Mouse (Mus musculus): ENCODE measurements around the gene Ppm1h. TPM values are rescaled to one million over a fixed set of nuclear protein-coding genes. Genes with fewer than 3 reads are reported as not detected.
"Not testable (repeated sequence)": the region's sequence is repeated elsewhere in the genome, so short reads cannot be mapped to it uniquely, and the experiment has no call there.

The Ppm1h gene
- polyA plus RNA-seq, 1 experiment from 2014 or later = 4.9 TPM

DNA sequence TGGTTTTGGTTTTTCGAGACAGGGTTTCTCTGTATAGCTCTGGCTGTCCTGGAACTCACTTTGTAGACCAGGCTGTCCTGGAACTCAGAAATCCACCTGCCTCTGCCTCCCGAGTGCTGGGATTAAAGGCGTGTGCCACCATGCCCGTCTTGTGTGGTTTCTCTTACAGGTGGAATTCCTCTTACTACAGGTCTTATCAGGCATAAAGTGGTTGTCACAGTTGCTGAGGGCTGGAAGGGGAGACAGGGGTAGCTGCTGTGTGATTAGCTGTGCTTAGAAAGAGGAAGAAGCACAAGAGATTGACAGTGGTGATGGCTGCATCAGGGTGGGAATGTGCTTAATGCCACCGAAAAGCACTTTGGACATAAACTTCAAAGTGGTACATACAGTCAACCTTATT, 246.0 kb downstream of the Ppm1h start:
- H3K9ac ChIP-seq (ENCODE audit: low read length); H3K9me3 ChIP-seq (ENCODE audit: control insufficient read depth, low read length); H3K27me3 ChIP-seq (ENCODE audit: control insufficient read depth, insufficient read depth, low read length); H3K4me1 ChIP-seq (ENCODE audit: control insufficient read depth in 2 of 2, insufficient read depth in 2 of 2, low read length in 2 of 2); H3K36me3 ChIP-seq (ENCODE audit: control insufficient read depth, insufficient read depth, low read length); H3K27ac ChIP-seq (replicated peaks in 1 of 2; ENCODE audit: control insufficient read depth in 1 of 2, insufficient read depth in 1 of 2, low read depth in 2 of 2, low read length in 2 of 2); H3K4me2 ChIP-seq (ENCODE audit: low read length); H3K4me3 ChIP-seq (ENCODE audit: control insufficient read depth in 1 of 2, insufficient read depth in 1 of 2, low read depth in 1 of 2, low read length in 2 of 2); ATAC-seq (ENCODE audit: insufficient number of reproducible peaks, insufficient read depth, low FRiP score, low read depth): not testable (repeated sequence)
- WGBS = 69% methylated on average over 5 of the region's 5 CpGs

GRCm38 (mm10) chr10:122926275-122926674, 247.7 kb downstream of the Ppm1h start:
- no peak for ATAC-seq (ENCODE audit: insufficient number of reproducible peaks, insufficient read depth, low FRiP score, low read depth)
- Histone ChIP-seq H3K9ac (ENCODE audit: low read length) (no peak overlapping the region), H3K4me1 (ENCODE audit: control insufficient read depth in 2 of 2, insufficient read depth in 2 of 2, low read length in 2 of 2) (peaks cover 4 to 5% of the 10 kb centered on the region in 2 experiments; a peak in 1 of 4 replicates), H3K27me3 (ENCODE audit: control insufficient read depth, insufficient read depth, low read length) (no peaks in the 10 kb centered on the region), H3K4me2 (ENCODE audit: low read length) (no peak overlapping the region), H3K4me3 (ENCODE audit: control insufficient read depth in 1 of 2, insufficient read depth in 1 of 2, low read depth in 1 of 2, low read length in 2 of 2) (no peak overlapping the region), H3K36me3 (ENCODE audit: control insufficient read depth, insufficient read depth, low read length) (no peaks in the 10 kb centered on the region), H3K27ac (replicated peaks in 1 of 2; ENCODE audit: control insufficient read depth in 1 of 2, insufficient read depth in 1 of 2, low read depth in 2 of 2, low read length in 2 of 2) (no peak overlapping the region), H3K9me3 (ENCODE audit: control insufficient read depth, low read length) (no peaks in the 10 kb centered on the region)
- WGBS = 83% methylated on average over 4 of the region's 4 CpGs

- no peak overlapping the region for H3K9ac ChIP-seq (ENCODE audit: low read length)
- peaks cover 5 to 8% of the 10 kb centered on the region in 2 experiments; a peak in 2 of 4 replicates for H3K4me1 ChIP-seq (ENCODE audit: control insufficient read depth in 2 of 2, insufficient read depth in 2 of 2, low read length in 2 of 2)
- H3K4me3 ChIP-seq (ENCODE audit: control insufficient read depth in 1 of 2, insufficient read depth in 1 of 2, low read depth in 1 of 2, low read length in 2 of 2) = no peak overlapping the region
- no peaks in the 10 kb centered on the region for H3K27me3 ChIP-seq (ENCODE audit: control insufficient read depth, insufficient read depth, low read length)
- no peak overlapping the region for H3K27ac ChIP-seq (replicated peaks in 1 of 2; ENCODE audit: control insufficient read depth in 1 of 2, insufficient read depth in 1 of 2, low read depth in 2 of 2, low read length in 2 of 2)
- ATAC-seq (ENCODE audit: insufficient number of reproducible peaks, insufficient read depth, low FRiP score, low read depth) = no peak
- 83% methylated on average over 4 of the region's 4 CpGs for WGBS
- no peaks in the 10 kb centered on the region for H3K36me3 ChIP-seq (ENCODE audit: control insufficient read depth, insufficient read depth, low read length)
- H3K9me3 ChIP-seq (ENCODE audit: control insufficient read depth, low read length) = no peaks in the 10 kb centered on the region
- H3K4me2 ChIP-seq (ENCODE audit: low read length) = no peak overlapping the region
Measured at GRCm38 (mm10) chr10:122930520-122930919, 252.0 kb downstream of the Ppm1h start.

DNA sequence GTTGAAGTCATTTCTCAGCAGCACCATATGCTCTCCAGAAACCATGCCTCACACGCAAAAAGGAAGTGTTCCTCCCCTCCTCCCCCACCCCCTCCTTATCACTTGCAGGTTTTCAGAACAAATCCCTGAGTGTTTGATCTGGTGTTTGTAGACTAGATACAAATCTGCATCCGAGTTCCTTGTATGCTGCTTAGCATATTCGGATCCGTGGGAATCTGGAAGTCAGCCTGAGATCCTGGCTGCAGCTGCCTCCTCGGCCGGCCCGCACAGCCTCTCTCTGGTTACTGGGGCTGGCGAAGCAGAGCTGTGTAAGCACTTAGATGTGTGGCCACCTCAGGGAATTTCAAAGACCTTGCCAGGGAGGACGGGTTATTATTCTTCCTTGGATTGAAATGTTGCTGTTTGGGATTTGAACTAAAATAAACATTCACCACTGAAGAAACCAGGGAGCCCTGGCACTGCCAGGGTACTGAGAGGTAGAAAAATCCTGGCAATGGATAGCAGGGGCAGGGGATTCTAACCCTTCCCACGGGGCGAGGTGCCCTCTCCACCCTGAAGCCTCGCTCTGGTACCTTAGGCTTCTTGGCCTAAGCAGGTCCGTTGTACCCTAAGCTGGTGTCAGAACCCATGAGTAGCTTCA, 252.8 kb downstream of the Ppm1h start:
- Histone ChIP-seq H3K9ac (ENCODE audit: low read length) (no peak overlapping the region), H3K4me3 (ENCODE audit: control insufficient read depth in 1 of 2, insufficient read depth in 1 of 2, low read depth in 1 of 2, low read length in 2 of 2) (no peak overlapping the region), H3K27me3 (ENCODE audit: control insufficient read depth, insufficient read depth, low read length) (no peaks in the 10 kb centered on the region), H3K27ac (replicated peaks in 1 of 2; ENCODE audit: control insufficient read depth in 1 of 2, insufficient read depth in 1 of 2, low read depth in 2 of 2, low read length in 2 of 2) (no peak overlapping the region), H3K9me3 (ENCODE audit: control insufficient read depth, low read length) (no peaks in the 10 kb centered on the region), H3K36me3 (ENCODE audit: control insufficient read depth, insufficient read depth, low read length) (no peaks in the 10 kb centered on the region), H3K4me2 (ENCODE audit: low read length) (no peak overlapping the region), H3K4me1 (ENCODE audit: control insufficient read depth in 2 of 2, insufficient read depth in 2 of 2, low read length in 2 of 2) (peaks cover 5 to 8% of the 10 kb centered on the region in 2 experiments; a peak in 2 of 4 replicates)
- ATAC-seq (ENCODE audit: insufficient number of reproducible peaks, insufficient read depth, low FRiP score, low read depth) = no peak
- WGBS = 26% methylated on average over 13 of the region's 13 CpGs

- Histone ChIP-seq H3K4me3 (ENCODE audit: control insufficient read depth in 1 of 2, insufficient read depth in 1 of 2, low read depth in 1 of 2, low read length in 2 of 2) (no peak overlapping the region), H3K4me1 (ENCODE audit: control insufficient read depth in 2 of 2, insufficient read depth in 2 of 2, low read length in 2 of 2) (peaks cover 5 to 8% of the 10 kb centered on the region in 2 experiments; a peak in 2 of 4 replicates), H3K36me3 (ENCODE audit: control insufficient read depth, insufficient read depth, low read length) (no peaks in the 10 kb centered on the region), H3K27me3 (ENCODE audit: control insufficient read depth, insufficient read depth, low read length) (no peaks in the 10 kb centered on the region), H3K9me3 (ENCODE audit: control insufficient read depth, low read length) (no peaks in the 10 kb centered on the region), H3K9ac (ENCODE audit: low read length) (no peak overlapping the region), H3K27ac (replicated peaks in 1 of 2; ENCODE audit: control insufficient read depth in 1 of 2, insufficient read depth in 1 of 2, low read depth in 2 of 2, low read length in 2 of 2) (no peak overlapping the region), H3K4me2 (ENCODE audit: low read length) (no peak overlapping the region)
- no peak for ATAC-seq (ENCODE audit: insufficient number of reproducible peaks, insufficient read depth, low FRiP score, low read depth)
- 70% methylated on average over 10 of the region's 10 CpGs for WGBS
Measured at GRCm38 (mm10) chr10:122931851-122932550, 253.4 kb downstream of the Ppm1h start.

DNA sequence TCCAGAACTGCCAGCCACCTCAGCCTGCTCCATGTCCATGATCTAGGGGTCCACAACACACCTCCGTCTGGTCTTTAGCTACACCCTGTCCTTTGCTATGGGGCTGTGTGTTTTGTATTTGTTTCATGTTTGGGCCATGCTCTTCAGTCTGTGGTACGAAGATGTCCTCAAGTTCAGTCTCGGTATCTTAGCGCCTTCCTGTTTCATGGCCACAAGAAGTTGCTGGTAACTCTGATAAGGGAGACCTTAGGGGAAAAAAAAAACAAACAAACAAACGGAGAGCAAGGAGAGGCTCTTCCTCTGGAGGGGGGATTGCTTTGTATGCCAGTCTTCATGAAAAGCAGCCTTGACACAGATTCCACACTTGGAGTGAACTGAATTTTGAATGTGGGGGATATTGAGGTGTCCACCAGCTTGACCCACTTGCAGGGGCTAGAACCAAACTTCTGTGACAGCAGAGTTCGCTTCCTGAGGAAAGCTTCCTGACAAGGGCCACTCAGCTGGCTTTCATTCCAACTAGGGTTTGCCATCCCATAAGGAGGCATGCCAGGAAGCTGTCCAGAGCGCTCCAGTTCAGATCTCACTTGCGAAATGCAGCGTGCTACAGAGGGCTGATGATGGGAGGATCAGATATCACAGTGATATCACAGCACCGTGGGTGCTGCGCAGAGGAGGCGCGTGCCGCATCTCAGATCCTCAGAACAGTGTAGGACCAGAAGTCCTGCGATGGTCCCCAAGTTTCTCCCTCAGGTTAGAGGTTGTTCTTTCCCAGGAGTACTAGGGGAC, 254.7 kb downstream of the Ppm1h start:
- Histone ChIP-seq H3K4me3 (ENCODE audit: control insufficient read depth in 1 of 2, insufficient read depth in 1 of 2, low read depth in 1 of 2, low read length in 2 of 2) (no peak overlapping the region), H3K27me3 (ENCODE audit: control insufficient read depth, insufficient read depth, low read length) (no peaks in the 10 kb centered on the region), H3K4me1 (ENCODE audit: control insufficient read depth in 2 of 2, insufficient read depth in 2 of 2, low read length in 2 of 2) (peaks cover 5 to 8% of the 10 kb centered on the region in 2 experiments; a peak in 2 of 4 replicates), H3K27ac (replicated peaks in 1 of 2; ENCODE audit: control insufficient read depth in 1 of 2, insufficient read depth in 1 of 2, low read depth in 2 of 2, low read length in 2 of 2) (no peak overlapping the region), H3K36me3 (ENCODE audit: control insufficient read depth, insufficient read depth, low read length) (no peaks in the 10 kb centered on the region), H3K9me3 (ENCODE audit: control insufficient read depth, low read length) (no peaks in the 10 kb centered on the region), H3K9ac (ENCODE audit: low read length) (no peak overlapping the region), H3K4me2 (ENCODE audit: low read length) (no peak overlapping the region)
- ATAC-seq (ENCODE audit: insufficient number of reproducible peaks, insufficient read depth, low FRiP score, low read depth) = no peak
- 51% methylated on average over 15 of the region's 15 CpGs for WGBS

GRCm38 (mm10) chr10:122935406-122935805, 256.8 kb downstream of the Ppm1h start:
- H3K4me2 ChIP-seq (ENCODE audit: low read length); H3K9me3 ChIP-seq (ENCODE audit: control insufficient read depth, low read length); H3K36me3 ChIP-seq (ENCODE audit: control insufficient read depth, insufficient read depth, low read length); H3K4me1 ChIP-seq (ENCODE audit: control insufficient read depth in 2 of 2, insufficient read depth in 2 of 2, low read length in 2 of 2); ATAC-seq (ENCODE audit: insufficient number of reproducible peaks, insufficient read depth, low FRiP score, low read depth); H3K9ac ChIP-seq (ENCODE audit: low read length); H3K27me3 ChIP-seq (ENCODE audit: control insufficient read depth, insufficient read depth, low read length); H3K27ac ChIP-seq (replicated peaks in 1 of 2; ENCODE audit: control insufficient read depth in 1 of 2, insufficient read depth in 1 of 2, low read depth in 2 of 2, low read length in 2 of 2); H3K4me3 ChIP-seq (ENCODE audit: control insufficient read depth in 1 of 2, insufficient read depth in 1 of 2, low read depth in 1 of 2, low read length in 2 of 2): not testable (repeated sequence)
- no CpG with 5 or more reads among the region's 4 CpGs for WGBS

Data from heart, embryonic 14.5 days (tissue).